Mouse (Mus musculus): ENCODE results near the gene Mpv17l.
"Not testable (repeated sequence)": the region's sequence is repeated elsewhere in the genome, so short reads cannot be mapped to it uniquely, and the experiment has no call there.

- TF ChIP-seq CTCF, EP300 (IDR thresholded peaks at IDR 0.05; ENCODE audit: low read depth): not testable (repeated sequence)
Observed at GRCm38 (mm10) chr16:13976358-13976896, 73.5 kb downstream of the Mpv17l start.
